Mouse (Mus musculus) G1E (cell line): ENCODE data around the gene Blnk. TPM values are rescaled to one million over a fixed set of nuclear protein-coding genes. Genes with fewer than 3 reads are reported as not detected.

Experiments
- ATAC-seq: 2 replicates; pipeline ENCODE4 v1.8.0; 2016; ENCODE audit warnings: mild to moderate bottlenecking; ENCODE audit not compliant: insufficient number of reproducible peaks, poor library complexity, low FRiP score, severe bottlenecking; ENCODE audit errors: extremely low read depth
- DNase-seq: peaks from one replicate; pipeline ENCODE4 v3.0.0; 2012; ENCODE audit warnings: low spot score
- H3K27me3 ChIP-seq: 2 replicates; pipeline ENCODE4 v1.6.1; 2012; ENCODE audit warnings: mild to moderate bottlenecking, low read length, inconsistent platforms; ENCODE audit not compliant: insufficient read depth
- H3K36me3 ChIP-seq: replicated peaks from 2 replicates; pipeline ENCODE3; 2012; ENCODE audit warnings: mild to moderate bottlenecking, inconsistent platforms
- H3K4me1 ChIP-seq: 2 replicates; pipeline ENCODE4 v1.6.1; 2012; ENCODE audit warnings: low read depth, low read length, inconsistent platforms, mixed read lengths; ENCODE audit not compliant: insufficient read depth
- H3K4me3 ChIP-seq: 2 replicates; pipeline ENCODE4 v1.5.1; 2012; ENCODE audit warnings: low read depth, mild to moderate bottlenecking, inconsistent platforms, low read length, moderate library complexity, mixed read lengths
- H3K9me3 ChIP-seq: replicated peaks from 2 replicates; pipeline ENCODE4 v1.6.1; 2012; ENCODE audit warnings: inconsistent platforms
- CTCF ChIP-seq: IDR thresholded peaks from 2 replicates; pipeline ENCODE4 v1.5.1; 2012; ENCODE audit warnings: low read depth, low read length, inconsistent platforms, mixed read lengths
- GATA1 ChIP-seq: IDR thresholded peaks from 2 replicates; pipeline ENCODE4 v1.6.1; 2012; ENCODE audit warnings: borderline replicate concordance, low read length, inconsistent platforms, mixed read lengths
- GATA2 ChIP-seq: IDR thresholded peaks from 2 replicates; pipeline ENCODE4 v1.6.1; 2012; ENCODE audit warnings: low read depth, low read length, inconsistent platforms, borderline replicate concordance
- POLR2AphosphoS5 ChIP-seq: IDR thresholded peaks from 2 replicates; pipeline ENCODE4 v1.6.1; 2012; ENCODE audit warnings: low read depth, low read length, inconsistent platforms; ENCODE audit not compliant: insufficient replicate concordance
- TAL1 ChIP-seq: conservative IDR thresholded peaks from 2 replicates; pipeline ENCODE4 v1.6.1; 2012; ENCODE audit warnings: low read depth, low read length, inconsistent platforms, mixed read lengths
- polyA plus RNA-seq: library from polyadenylated mRNA; stranded (reverse); fragments of >175 nt; gene quantifications from 2 replicates; pipeline ENCODE4 v1.2.3, GENCODE M21; 2012
- total RNA-seq, 2 experiments: library from RNA; stranded (forward) in 1 of 2; stranded (reverse) in 1 of 2; fragments of 200-1000 nt in 1 of 2; fragments of >200 nt in 1 of 2; fragmentation: Nextera tagmentation in 1 of 2; gene quantifications; 2 replicates each; pipeline ENCODE4 v1.2.3; 2014 to 2017

Blnk gene
- total and polyA plus RNA-seq, 3 experiments: 0.15 to 0.44 TPM; not detected in 1

GRCm38 (mm10) chr19:40976946-40977917 lies 17.1 kb downstream of the Blnk start:
- no peaks in the 10 kb centered on the region for H3K9me3 ChIP-seq
- H3K4me3 ChIP-seq: no peak overlapping the region
- ATAC-seq: no peak
- peaks cover 6% of the 10 kb centered on the region for H3K27me3 ChIP-seq
- TF ChIP-seq CTCF (no peak), POLR2AphosphoS5 (no peak), TAL1 (no peak), GATA2 (no peak), GATA1 (no peak)
- H3K36me3 ChIP-seq: no peaks in the 10 kb centered on the region
- no peak for DNase-seq
- H3K4me1 ChIP-seq: no peaks in the 10 kb centered on the region

- no peaks in the 10 kb centered on the region for H3K9me3 ChIP-seq
- H3K4me1 ChIP-seq: no peaks in the 10 kb centered on the region
- no peak for ATAC-seq
- no peaks in the 10 kb centered on the region for H3K36me3 ChIP-seq
- no peak overlapping the region for H3K4me3 ChIP-seq
- no peak for DNase-seq
- TF ChIP-seq GATA2: no peak
- TF ChIP-seq POLR2AphosphoS5: no peak
- no peak for TF ChIP-seq CTCF
- no peak for TF ChIP-seq TAL1
- H3K27me3 ChIP-seq: no peaks in the 10 kb centered on the region
These were observed 22.9 kb downstream of the Blnk start for GRCm38 (mm10) chr19:40971273-40971914.

- no peak overlapping the region for H3K4me3 ChIP-seq
- ATAC-seq: no peak
- no peaks in the 10 kb centered on the region for H3K27me3 ChIP-seq
- TF ChIP-seq TAL1 (no peak), GATA2 (no peak), CTCF (no peak), POLR2AphosphoS5 (no peak), GATA1 (no peak)
- DNase-seq: no peak
- no peaks in the 10 kb centered on the region for H3K36me3 ChIP-seq
- H3K4me1 ChIP-seq: no peaks in the 10 kb centered on the region
- no peaks in the 10 kb centered on the region for H3K9me3 ChIP-seq
These were observed 23.6 kb downstream of the Blnk start for GRCm38 (mm10) chr19:40970775-40971174.

GRCm38 (mm10) chr19:40970301-40970700 lies 24.0 kb downstream of the Blnk start:
- Histone ChIP-seq H3K4me3 (no peak overlapping the region), H3K36me3 (no peaks in the 10 kb centered on the region), H3K4me1 (no peaks in the 10 kb centered on the region), H3K27me3 (no peaks in the 10 kb centered on the region), H3K9me3 (no peaks in the 10 kb centered on the region)
- no peak for TF ChIP-seq CTCF
- no peak for TF ChIP-seq GATA2
- no peak for TF ChIP-seq POLR2AphosphoS5
- TF ChIP-seq TAL1: no peak
- TF ChIP-seq GATA1: no peak
- ATAC-seq (no peak), DNase-seq (no peak)

- TF ChIP-seq GATA1 (no peak), POLR2AphosphoS5 (no peak), TAL1 (no peak), CTCF (no peak), GATA2 (no peak)
- H3K36me3 ChIP-seq: no peaks in the 10 kb centered on the region
- DNase-seq (no peak), ATAC-seq (no peak)
- H3K4me1 ChIP-seq: no peaks in the 10 kb centered on the region
- H3K4me3 ChIP-seq: no peak overlapping the region
- peaks cover 6% of the 10 kb centered on the region; the same call in 1 of the 2 replicates for H3K27me3 ChIP-seq
- no peaks in the 10 kb centered on the region for H3K9me3 ChIP-seq
These were observed 29.1 kb downstream of the Blnk start for GRCm38 (mm10) chr19:40964936-40965850.

- Histone ChIP-seq H3K4me1 (no peaks in the 10 kb centered on the region), H3K4me3 (no peak overlapping the region), H3K9me3 (no peaks in the 10 kb centered on the region), H3K36me3 (no peaks in the 10 kb centered on the region), H3K27me3 (peaks cover 9% of the 10 kb centered on the region; the same call in 1 of the 2 replicates)
- ATAC-seq (no peak), DNase-seq (no peak)
- TF ChIP-seq POLR2AphosphoS5 (no peak), GATA2 (no peak), TAL1 (no peak), CTCF (no peak), GATA1 (no peak)
These were observed 29.9 kb downstream of the Blnk start for GRCm38 (mm10) chr19:40964367-40964891.
